Mouse (Mus musculus): ENCODE measurements around the gene Ipo13. TPM values are rescaled to one million over a fixed set of nuclear protein-coding genes. Genes with fewer than 3 reads are reported as not detected.

Gene Ipo13
- polyA plus RNA-seq (2015; fragmentation: Nextera tagmentation; extraction: Ambion mirVana) = 64.9 and 65.3 TPM in 2 replicates

- Histone ChIP-seq H3K4me3 (peak within 1 kb of the TSS; percentile 63), H3K27me3 (no peaks in the 10 kb centered on the region), H3K27ac (replicated peaks) (peak within 1 kb of the TSS; percentile 85), H3K4me2 (peak within 1 kb of the TSS; percentile 100), H3K4me1 (replicated peaks) (peaks cover 56% of the 10 kb centered on the region), H3K9me3 (no peaks in the 10 kb centered on the region), H3K9ac (peak within 1 kb of the TSS; percentile 96), H3K36me3 (peaks cover 23% of the 10 kb centered on the region)
- peak; percentile 96 for ATAC-seq (ENCODE audit: low read depth)
- under 1% methylated on average over 61 of the region's 61 CpGs for WGBS
These were observed at the start of gene Ipo13 for GRCm38 (mm10) chr4:117914591-117915442. Gene Ipo13 (minus strand): TSS chr4:117914999.

GRCm38 (mm10) chr4:117957492-117957891, 42.7 kb upstream of the Ipo13 start:
- no peak overlapping the region for H3K4me2 ChIP-seq
- H3K27me3 ChIP-seq = no peaks in the 10 kb centered on the region
- ATAC-seq (ENCODE audit: low read depth) = no peak
- no peak overlapping the region for H3K4me3 ChIP-seq
- H3K4me1 ChIP-seq (replicated peaks) = 0 out of 2 replicates have a peak, but pooled peaks cover 4% of the 10 kb centered on the region
- peaks cover 47% of the 10 kb centered on the region for H3K36me3 ChIP-seq
- 62% methylated on average over 4 of the region's 4 CpGs for WGBS
- no peak overlapping the region for H3K9ac ChIP-seq
- H3K27ac ChIP-seq (replicated peaks) = no peak overlapping the region
- no peaks in the 10 kb centered on the region for H3K9me3 ChIP-seq

GRCm38 (mm10) chr4:117947493-117947892, 32.7 kb upstream of the Ipo13 start:
- no peak overlapping the region for H3K4me3 ChIP-seq
- no peak for ATAC-seq (ENCODE audit: low read depth)
- H3K4me1 ChIP-seq (replicated peaks) = peaks cover 12% of the 10 kb centered on the region
- no peak overlapping the region for H3K9ac ChIP-seq
- H3K36me3 ChIP-seq = peaks cover 14% of the 10 kb centered on the region
- WGBS = 91% methylated on average over 7 of the region's 7 CpGs
- no peaks in the 10 kb centered on the region for H3K9me3 ChIP-seq
- no peaks in the 10 kb centered on the region for H3K27me3 ChIP-seq
- H3K27ac ChIP-seq (replicated peaks) = no peak overlapping the region
- no peak overlapping the region for H3K4me2 ChIP-seq

- Histone ChIP-seq H3K4me1 (replicated peaks) (peaks cover 13% of the 10 kb centered on the region), H3K9me3 (no peaks in the 10 kb centered on the region), H3K9ac (no peak overlapping the region), H3K4me2 (no peak overlapping the region), H3K36me3 (0 out of 2 replicates have a peak, but pooled peaks cover 10% of the 10 kb centered on the region), H3K27ac (replicated peaks) (no peak overlapping the region), H3K4me3 (no peak overlapping the region), H3K27me3 (no peaks in the 10 kb centered on the region)
- WGBS = 90% methylated on average over 11 of the region's 11 CpGs
- ATAC-seq (ENCODE audit: low read depth) = no peak
These were observed 32.0 kb upstream of the Ipo13 start for GRCm38 (mm10) chr4:117946639-117947305.

- no peak for ATAC-seq (ENCODE audit: low read depth)
- WGBS = 8% methylated on average over 5 of the region's 5 CpGs
- H3K4me1 ChIP-seq (replicated peaks) = peaks cover 13% of the 10 kb centered on the region
- no peak overlapping the region for H3K9ac ChIP-seq
- H3K27me3 ChIP-seq = no peaks in the 10 kb centered on the region
- H3K4me3 ChIP-seq = no peak overlapping the region
- H3K4me2 ChIP-seq = no peak overlapping the region
- no peaks in the 10 kb centered on the region for H3K9me3 ChIP-seq
- H3K27ac ChIP-seq (replicated peaks) = no peak overlapping the region
- H3K36me3 ChIP-seq = peaks cover 15% of the 10 kb centered on the region; the same call in 1 of the 2 replicates
These were observed 28.5 kb upstream of the Ipo13 start for GRCm38 (mm10) chr4:117943317-117943716.

- no peaks in the 10 kb centered on the region for H3K9me3 ChIP-seq
- no peak overlapping the region for H3K27ac ChIP-seq (replicated peaks)
- H3K27me3 ChIP-seq = no peaks in the 10 kb centered on the region
- 93% methylated on average over 5 of the region's 5 CpGs for WGBS
- H3K9ac ChIP-seq = no peak overlapping the region
- no peak overlapping the region for H3K4me2 ChIP-seq
- no peak overlapping the region for H3K4me3 ChIP-seq
- peaks cover 28% of the 10 kb centered on the region for H3K36me3 ChIP-seq
- ATAC-seq (ENCODE audit: low read depth) = no peak
- no peaks in the 10 kb centered on the region for H3K4me1 ChIP-seq (replicated peaks)
These were observed 22.2 kb upstream of the Ipo13 start for GRCm38 (mm10) chr4:117936964-117937363.

GRCm38 (mm10) chr4:117934081-117934480, 19.3 kb upstream of the Ipo13 start:
- Histone ChIP-seq H3K27ac (replicated peaks) (no peak overlapping the region), H3K9ac (no peak overlapping the region), H3K4me2 (no peak overlapping the region), H3K9me3 (no peaks in the 10 kb centered on the region), H3K36me3 (peaks cover 19% of the 10 kb centered on the region), H3K4me1 (replicated peaks) (peaks cover 9% of the 10 kb centered on the region), H3K27me3 (peaks cover 16% of the 10 kb centered on the region), H3K4me3 (no peak overlapping the region)
- 86% methylated on average over 4 of the region's 4 CpGs for WGBS
- no peak for ATAC-seq (ENCODE audit: low read depth)

GRCm38 (mm10) chr4:117933248-117933647, 18.4 kb upstream of the Ipo13 start:
- Histone ChIP-seq H3K4me1 (replicated peaks) (peaks cover 17% of the 10 kb centered on the region), H3K36me3 (peaks cover 19% of the 10 kb centered on the region), H3K9ac (no peak overlapping the region), H3K4me3 (no peak overlapping the region), H3K27ac (replicated peaks) (no peak overlapping the region), H3K9me3 (no peaks in the 10 kb centered on the region), H3K27me3 (peaks cover 25% of the 10 kb centered on the region), H3K4me2 (no peak overlapping the region)
- 89% methylated on average over 5 of the region's 5 CpGs for WGBS
- ATAC-seq (ENCODE audit: low read depth) = no peak

- H3K27me3 ChIP-seq = peaks cover 61% of the 10 kb centered on the region
- no peak for ATAC-seq (ENCODE audit: low read depth)
- H3K36me3 ChIP-seq = peaks cover 10% of the 10 kb centered on the region
- peak within 1 kb of the TSS; percentile 57 for H3K4me2 ChIP-seq
- no peaks in the 10 kb centered on the region for H3K9me3 ChIP-seq
- under 1% methylated on average over 33 of the region's 33 CpGs for WGBS
- peak within 1 kb of the TSS; percentile 41 for H3K9ac ChIP-seq
- no peak within 1 kb of the TSS for H3K27ac ChIP-seq (replicated peaks)
- H3K4me1 ChIP-seq (replicated peaks) = peaks cover 38% of the 10 kb centered on the region
- peak within 1 kb of the TSS; percentile 30 for H3K4me3 ChIP-seq
These were observed 14.6 kb upstream of the Ipo13 start, which contains the start of gene Artn for GRCm38 (mm10) chr4:117929391-117929881. Gene Artn (minus strand): TSS chr4:117929763.

GRCm38 (mm10) chr4:117928699-117929241, 14.0 kb upstream of the Ipo13 start:
- peaks cover 38% of the 10 kb centered on the region for H3K4me1 ChIP-seq (replicated peaks)
- WGBS = 6% methylated on average over 13 of the region's 13 CpGs
- no peaks in the 10 kb centered on the region for H3K9me3 ChIP-seq
- H3K36me3 ChIP-seq = peaks cover 10% of the 10 kb centered on the region
- H3K9ac ChIP-seq = peak overlapping the region; percentile 41; the same call in 1 of the 2 replicates
- H3K27me3 ChIP-seq = peaks cover 67% of the 10 kb centered on the region
- H3K4me2 ChIP-seq = peak overlapping the region; percentile 57
- ATAC-seq (ENCODE audit: low read depth) = no peak
- H3K27ac ChIP-seq (replicated peaks) = no peak overlapping the region
- peak overlapping the region; percentile 30 for H3K4me3 ChIP-seq

GRCm38 (mm10) chr4:117928234-117928633, 13.4 kb upstream of the Ipo13 start:
- H3K27me3 ChIP-seq = peaks cover 67% of the 10 kb centered on the region
- H3K4me2 ChIP-seq = 0 out of 2 replicates have a peak overlapping the region, but pooled peaks have one; percentile 57
- no peaks in the 10 kb centered on the region for H3K9me3 ChIP-seq
- peak; percentile 32 for ATAC-seq (ENCODE audit: low read depth)
- no peak overlapping the region for H3K27ac ChIP-seq (replicated peaks)
- H3K4me3 ChIP-seq = no peak overlapping the region
- H3K9ac ChIP-seq = no peak overlapping the region
- WGBS = 9% methylated on average over 6 of the region's 6 CpGs
- peaks cover 38% of the 10 kb centered on the region for H3K4me1 ChIP-seq (replicated peaks)
- peaks cover 10% of the 10 kb centered on the region for H3K36me3 ChIP-seq
